Mouse (Mus musculus): ENCODE data around the gene Drd4.

DNA sequence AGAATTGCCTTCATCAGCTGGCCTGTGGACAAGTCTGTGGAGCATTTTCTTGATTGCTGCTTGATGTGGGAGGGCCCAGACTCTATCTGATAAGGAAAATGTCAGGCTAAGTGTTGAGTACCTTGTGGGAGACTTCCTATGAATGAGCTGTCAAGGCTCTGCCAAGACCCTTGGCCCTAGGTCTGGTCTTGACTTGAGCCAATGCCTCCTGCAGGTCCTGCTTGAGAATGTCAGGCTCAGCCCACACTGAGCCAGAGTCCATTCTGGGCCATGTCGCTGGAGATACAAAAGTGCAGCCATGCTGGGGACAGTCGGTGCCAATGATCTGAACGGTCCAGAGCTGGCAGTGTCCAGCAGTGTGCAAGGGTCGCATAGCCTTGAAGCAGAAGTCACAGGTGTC lies 9.1 kb upstream of the Drd4 start:
- no peak for TF ChIP-seq CTCF (IDR thresholded peaks at IDR 0.05; ENCODE audit: extremely low read depth, insufficient read depth, low read length)
- TF ChIP-seq POLR2A (IDR thresholded peaks at IDR 0.05; ENCODE audit: extremely low read depth, insufficient read depth, low read length) = no peak

Data from cortical plate, adult 2 months (tissue).